Mouse (Mus musculus) C3H10T1/2 (cell line): ENCODE data around the gene Pde12. TPM values are rescaled to one million over a fixed set of nuclear protein-coding genes. Genes with fewer than 3 reads are reported as not detected.

ENCODE experiments used
- polyA plus RNA-seq, 2 experiments: library from polyadenylated mRNA; unstranded; fragments of >200 nt; fragmentation: generic; extraction: Trizol; gene quantifications; one replicate each; pipeline ENCODE4 v1.2.1; 2012; ENCODE audit warnings: missing spikeins in 2 of 2

Gene Pde12
- 1 to 10 TPM in 1 of 2 experiments, under 1 TPM in 1; 0.25 to 1.3 TPM for polyA plus RNA-seq

GRCm38 (mm10) chr14:26669292-26670073 lies at the start of gene Pde12:
Pde12 (minus strand) TSS chr14:26669883.

DNA sequence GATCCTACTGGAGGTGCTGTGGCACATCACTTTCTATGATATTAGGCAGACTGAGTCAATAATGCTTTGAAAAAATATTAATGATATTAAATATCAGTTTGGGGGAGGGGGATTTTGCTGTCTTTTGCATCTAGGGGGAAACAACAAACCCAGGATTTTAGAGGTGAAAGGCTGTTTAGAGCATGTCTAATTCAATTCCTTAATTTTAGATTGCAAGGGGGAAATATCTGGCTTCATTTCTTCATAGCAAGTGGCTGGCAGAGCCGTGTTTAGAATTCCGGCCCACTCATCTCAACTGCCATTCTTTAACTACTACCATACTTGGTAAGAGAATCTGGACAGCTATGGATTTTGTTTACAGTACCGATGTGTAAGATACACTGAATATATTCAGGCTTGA lies 23.3 kb upstream of the Pde12 start, which contains the start of gene Dnah12:
TSS of gene Dnah12 (plus strand) at position 301 of the 400 bp plus-strand sequence.

GRCm38 (mm10) chr14:26637851-26638707 lies 31.6 kb downstream of the Pde12 start, which contains the start of gene Arf4:
Arf4 (plus strand) TSS chr14:26638074.

Other genes with a start within 250 kb of the Pde12 start
- gene Slmap, start 135.0 kb downstream of the Pde12 start, polyA plus RNA-seq = 1 to 10 TPM in 1 of 2 experiments, under 1 TPM in 1; 0.64 to 6.7 TPM
- gene Dennd6a, start 96.0 kb downstream of the Pde12 start, polyA plus RNA-seq = 1 to 10 TPM in 1 of 2 experiments, under 1 TPM in 1; 0.35 to 3.9 TPM
- 100 to 1,000 TPM in 1 of 2 experiments, 10 to 100 TPM in 1; 41.8 to 127 TPM for gene Arf4, start 31.8 kb downstream of the Pde12 start, polyA plus RNA-seq
- gene Dnah12, start 23.4 kb upstream of the Pde12 start, polyA plus RNA-seq = not detected
- gene Asb14, start 224.7 kb upstream of the Pde12 start, polyA plus RNA-seq = under 1 TPM in 1 of 2 experiments, not detected in 1; 0.07 TPM